Mouse (Mus musculus) CH12.LX (cell line): Measurements from ENCODE around the gene Dglucy. TPM values are rescaled to one million over a fixed set of nuclear protein-coding genes. Genes with fewer than 3 reads are reported as not detected.

Experiments
- DNase-seq: peaks from one replicate; pipeline ENCODE4 v3.0.0-alpha.2; 2013; ENCODE audit errors: extremely low read depth
- H3K27ac ChIP-seq: 2 replicates; pipeline ENCODE4 v1.5.1; 2012; ENCODE audit warnings: low read depth, mild to moderate bottlenecking, control low read depth, moderate library complexity; ENCODE audit not compliant: insufficient read depth
- H3K27me3 ChIP-seq: replicated peaks from 2 replicates; pipeline ENCODE3; 2012; ENCODE audit warnings: inconsistent platforms
- H3K36me3 ChIP-seq, 2 experiments: replicated peaks in 1 of 2; 2 replicates each; pipeline versions ENCODE3 to v1.6.1; 2012; ENCODE audit warnings: inconsistent platforms in 1 of 2, low read length in 1 of 2, mild to moderate bottlenecking in 1 of 2, mixed read lengths in 1 of 2, moderate library complexity in 1 of 2; ENCODE audit not compliant: control insufficient read depth in 1 of 2, insufficient read depth in 1 of 2
- H3K4me1 ChIP-seq, 2 experiments: 2 replicates each; pipeline ENCODE4 v1.6.1; 2012; ENCODE audit warnings: inconsistent platforms in 1 of 2, moderate library complexity in 1 of 2; ENCODE audit not compliant: insufficient read depth in 2 of 2, control insufficient read depth in 1 of 2
- H3K4me2 ChIP-seq: 2 replicates; pipeline ENCODE4 v1.6.1; 2012; ENCODE audit warnings: low read depth, mild to moderate bottlenecking, control low read depth; ENCODE audit not compliant: poor library complexity, insufficient read depth, severe bottlenecking
- H3K4me3 ChIP-seq, 3 experiments: fragments of 150-350 bp in 1 of 3; sonication (generic) in 1 of 3; replicated peaks in 1 of 3; 2 replicates each; pipeline versions ENCODE3 to v1.5.1; 2011 to 2012; ENCODE audit warnings: low read depth in 2 of 3, low read length in 2 of 3, mild to moderate bottlenecking in 2 of 3, moderate library complexity in 2 of 3, control low read depth in 1 of 3, improper control_type of control experiment in 1 of 3, inconsistent platforms in 1 of 3, mixed read lengths in 1 of 3; ENCODE audit not compliant: poor library complexity in 1 of 3
- H3K79me2 ChIP-seq: replicated peaks from 2 replicates; pipeline ENCODE4 v1.6.1; 2012; ENCODE audit warnings: mild to moderate bottlenecking, moderate library complexity; ENCODE audit not compliant: control insufficient read depth, poor library complexity, insufficient read depth, severe bottlenecking; ENCODE audit errors: extremely low read depth
- H3K9ac ChIP-seq: 2 replicates; pipeline ENCODE4 v1.6.1; 2012; ENCODE audit warnings: low read depth, mild to moderate bottlenecking, control low read depth, moderate library complexity; ENCODE audit not compliant: insufficient read depth
- H3K9me3 ChIP-seq: replicated peaks from 2 replicates; pipeline ENCODE3; 2012; ENCODE audit warnings: low read length, inconsistent platforms, mixed read lengths
- BHLHE40 ChIP-seq: IDR thresholded peaks from 2 replicates; pipeline ENCODE4 v1.6.1; 2011; ENCODE audit warnings: mild to moderate bottlenecking, low read depth, low read length, improper control_type of control experiment
- CHD1 ChIP-seq: IDR thresholded peaks from 2 replicates; pipeline ENCODE4 v1.6.1; 2012; ENCODE audit warnings: low read depth, low read length, improper control_type of control experiment, inconsistent platforms
- CHD2 ChIP-seq: IDR thresholded peaks from 2 replicates; pipeline ENCODE4 v1.6.1; 2011; ENCODE audit warnings: low read length, improper control_type of control experiment
- CTCF ChIP-seq, 2 experiments: IDR thresholded peaks in 1 of 2; conservative IDR thresholded peaks in 1 of 2; 2 replicates each; pipeline ENCODE4 v1.5.1; 2011 to 2012; ENCODE audit warnings: low read depth in 2 of 2, low read length in 2 of 2, improper control_type of control experiment in 1 of 2, inconsistent platforms in 1 of 2, mild to moderate bottlenecking in 1 of 2, moderate library complexity in 1 of 2
- E2F4 ChIP-seq: IDR thresholded peaks from 2 replicates; pipeline ENCODE4 v1.6.1; 2011; ENCODE audit warnings: low read depth, low read length, improper control_type of control experiment; ENCODE audit not compliant: insufficient replicate concordance
- ELF1 ChIP-seq: IDR thresholded peaks from 2 replicates; pipeline ENCODE4 v1.6.1; 2014; ENCODE audit warnings: low read depth, mild to moderate bottlenecking, inconsistent platforms, low read length, improper control_type of control experiment
- EP300 ChIP-seq: IDR thresholded peaks from 2 replicates; pipeline ENCODE4 v1.6.1; 2011; ENCODE audit warnings: low read length, improper control_type of control experiment
- ETS1 ChIP-seq: conservative IDR thresholded peaks from 2 replicates; pipeline ENCODE4 v1.6.1; 2012; ENCODE audit warnings: low read depth, mild to moderate bottlenecking, inconsistent platforms, low read length, improper control_type of control experiment, moderate library complexity
- GABPA ChIP-seq: IDR thresholded peaks from 2 replicates; pipeline ENCODE4 v1.6.1; 2012; ENCODE audit warnings: low read depth, low read length, improper control_type of control experiment, inconsistent platforms; ENCODE audit not compliant: insufficient replicate concordance
- HCFC1 ChIP-seq: IDR thresholded peaks from 2 replicates; pipeline ENCODE4 v1.6.1; 2012; ENCODE audit warnings: low read depth, mild to moderate bottlenecking, inconsistent platforms, low read length, improper control_type of control experiment
- IRF4 ChIP-seq: IDR thresholded peaks from 2 replicates; pipeline ENCODE4 v1.6.1; 2014; ENCODE audit warnings: low read depth, mild to moderate bottlenecking, inconsistent platforms, low read length, improper control_type of control experiment
- JUN ChIP-seq: IDR thresholded peaks from 2 replicates; pipeline ENCODE4 v1.6.1; 2011; ENCODE audit warnings: low read depth, mild to moderate bottlenecking, low read length, improper control_type of control experiment, moderate library complexity; ENCODE audit not compliant: insufficient read depth
- JUND ChIP-seq: conservative IDR thresholded peaks from 2 replicates; pipeline ENCODE4 v1.6.1; 2011; ENCODE audit warnings: low read depth, low read length, improper control_type of control experiment
- KAT2A ChIP-seq: IDR thresholded peaks from 2 replicates; pipeline ENCODE4 v1.6.1; 2012; ENCODE audit warnings: low read length, improper control_type of control experiment, inconsistent platforms; ENCODE audit not compliant: insufficient replicate concordance
- MAX ChIP-seq: IDR thresholded peaks from 2 replicates; pipeline ENCODE4 v1.6.1; 2011; ENCODE audit warnings: low read length, improper control_type of control experiment
- MAZ ChIP-seq: IDR thresholded peaks from 2 replicates; pipeline ENCODE4 v1.6.1; 2012; ENCODE audit warnings: low read depth, mild to moderate bottlenecking, inconsistent platforms, low read length, improper control_type of control experiment, moderate library complexity
- MXI1 ChIP-seq: IDR thresholded peaks from 2 replicates; pipeline ENCODE4 v1.6.1; 2011; ENCODE audit warnings: mild to moderate bottlenecking, low read depth, low read length, improper control_type of control experiment
- MYC ChIP-seq: IDR thresholded peaks from 2 replicates; pipeline ENCODE4 v1.6.1; 2011; ENCODE audit warnings: low read depth, mild to moderate bottlenecking, improper control_type of control experiment, low read length
- NELFE ChIP-seq: IDR thresholded peaks from 2 replicates; pipeline ENCODE4 v1.6.1; 2011; ENCODE audit warnings: low read depth, low read length, improper control_type of control experiment
- NRF1 ChIP-seq: IDR thresholded peaks from 2 replicates; pipeline ENCODE4 v1.6.1; 2014; ENCODE audit warnings: low read depth, mild to moderate bottlenecking, inconsistent platforms, low read length, improper control_type of control experiment, moderate library complexity
- PAX5 ChIP-seq: IDR thresholded peaks from 2 replicates; pipeline ENCODE4 v1.6.1; 2012; ENCODE audit warnings: low read length, inconsistent platforms, mixed read lengths
- POLR2A ChIP-seq: IDR thresholded peaks from 2 replicates; pipeline ENCODE4 v1.6.1; 2011; ENCODE audit warnings: low read depth, mild to moderate bottlenecking, improper control_type of control experiment, low read length
- POLR2AphosphoS2 ChIP-seq: IDR thresholded peaks from 2 replicates; pipeline ENCODE4 v1.6.1; 2011; ENCODE audit warnings: low read depth, low read length, improper control_type of control experiment
- SIN3A ChIP-seq: IDR thresholded peaks from 2 replicates; pipeline ENCODE4 v1.6.1; 2012; ENCODE audit warnings: low read length, improper control_type of control experiment, inconsistent platforms
- SMC3 ChIP-seq: IDR thresholded peaks from 2 replicates; pipeline ENCODE4 v1.6.1; 2011; ENCODE audit warnings: low read depth, low read length, improper control_type of control experiment
- TBP ChIP-seq: conservative IDR thresholded peaks from 2 replicates; pipeline ENCODE4 v1.6.1; 2011; ENCODE audit warnings: low read depth, low read length, improper control_type of control experiment
- USF1 ChIP-seq: IDR thresholded peaks from 2 replicates; pipeline ENCODE4 v1.6.1; 2014; ENCODE audit warnings: low read depth, mild to moderate bottlenecking, inconsistent platforms, low read length, improper control_type of control experiment
- USF2 ChIP-seq: conservative IDR thresholded peaks from 2 replicates; pipeline ENCODE4 v1.6.1; 2011; ENCODE audit warnings: low read depth, low read length, improper control_type of control experiment
- ZC3H11A ChIP-seq: IDR thresholded peaks from 2 replicates; pipeline ENCODE4 v1.6.1; 2012; ENCODE audit warnings: low read depth, mild to moderate bottlenecking, inconsistent platforms, low read length, improper control_type of control experiment
- ZKSCAN1 ChIP-seq: IDR thresholded peaks from 2 replicates; pipeline ENCODE4 v1.6.1; 2012; ENCODE audit warnings: low read depth, inconsistent platforms, low read length, improper control_type of control experiment, borderline replicate concordance
- ZMIZ1 ChIP-seq: IDR thresholded peaks from 2 replicates; pipeline ENCODE4 v1.6.1; 2012; ENCODE audit warnings: low read depth, mild to moderate bottlenecking, inconsistent platforms, low read length, improper control_type of control experiment
- ZNF384 ChIP-seq: IDR thresholded peaks from 2 replicates; pipeline ENCODE4 v1.6.1; 2012; ENCODE audit warnings: low read depth, low read length, improper control_type of control experiment, inconsistent platforms
- dilution Hi-C: fragments of 300-500 bp; cut with MboI; formaldehyde crosslinking; loops from 2 replicates; pipeline ENCODE4 v1.14.3; 2020; ENCODE audit warnings: low sequenced_read_pairs; ENCODE audit not compliant: extremely low pct_unique_long_range_greater_than_20kb, extremely low pct_ligation_motif_present
- in situ Hi-C: fragments of 300-500 bp; cut with MboI; formaldehyde crosslinking; loops from 3 replicates; pipeline ENCODE4 v1.14.3; 2019; ENCODE audit warnings: low sequenced_read_pairs, low pct_ligation_motif_present, low pct_unique_long_range_greater_than_20kb, mixed read lengths
- polyA plus RNA-seq: library from polyadenylated mRNA; unstranded; fragments of >175 nt; gene quantifications from 2 replicates; pipeline ENCODE4 v1.2.1, GENCODE M21; 2012; ENCODE audit warnings: low read depth; ENCODE audit not compliant: insufficient read length
- total RNA-seq, 2 experiments: library from RNA; depleted of rRNA; stranded (reverse); fragments of 300-350 nt in 1 of 2; fragments of >200 nt in 1 of 2; gene quantifications; 2 replicates each; pipeline ENCODE4 v1.2.3; 2012 to 2014

Dglucy gene
- total and polyA plus RNA-seq, 3 experiments, result 5.5 to 20.6 (median 10.1) TPM

- Histone ChIP-seq H3K27me3 (no peaks in the 10 kb centered on the region), H3K27ac (no peak overlapping the region), H3K9ac (no peak overlapping the region), H3K4me2 (no peak overlapping the region), H3K36me3 (no peaks in the 10 kb centered on the region), H3K4me3 (no peak overlapping the region), H3K4me1 (peaks cover 4 to 22% of the 10 kb centered on the region in 2 experiments; a peak in 3 of 4 replicates), H3K79me2 (no peaks in the 10 kb centered on the region), H3K9me3 (peaks cover 5% of the 10 kb centered on the region)
- in situ Hi-C loops, result no loop called here
- dilution Hi-C loops, result no loop called here
- TF ChIP-seq POLR2A (no peak), HCFC1 (no peak), NELFE (no peak), CTCF (conservative IDR thresholded peaks at IDR 0.05 in 1 of 2, IDR thresholded peaks at IDR 0.05 in 1 of 2; ENCODE audit: low read depth in 2 of 2, low read length in 2 of 2) (no peak), GABPA (no peak), ZNF384 (no peak), ZKSCAN1 (no peak), ZMIZ1 (no peak), JUN (no peak), MXI1 (no peak), KAT2A (no peak)
- DNase-seq, result no peak
These were observed 39.8 kb upstream of the Dglucy start for GRCm38 (mm10) chr12:100739011-100739570.

GRCm38 (mm10) chr12:100740313-100740712, 38.5 kb upstream of the Dglucy start:
- Histone ChIP-seq H3K9ac (no peak overlapping the region), H3K9me3 (peaks cover 5% of the 10 kb centered on the region), H3K27ac (no peak overlapping the region), H3K27me3 (no peaks in the 10 kb centered on the region), H3K4me2 (no peak overlapping the region), H3K36me3 (no peaks in the 10 kb centered on the region), H3K4me1 (peaks cover 4 to 22% of the 10 kb centered on the region in 2 experiments; a peak in 3 of 4 replicates), H3K4me3 (no peak overlapping the region), H3K79me2 (no peaks in the 10 kb centered on the region)
- in situ Hi-C loops (no loop called here), dilution Hi-C loops (no loop called here)
- DNase-seq, result peak; percentile 67
- TF ChIP-seq PAX5 (no peak), BHLHE40 (0 out of 2 replicates have a peak, but pooled peaks have one; percentile 25), MAX (no peak), ZC3H11A (no peak), E2F4 (no peak), USF1 (no peak), NRF1 (no peak), TBP (no peak), EP300 (peak; percentile 92), HCFC1 (no peak), USF2 (no peak), SIN3A (no peak), ZMIZ1 (no peak), CHD2 (no peak), NELFE (no peak), CHD1 (no peak), SMC3 (no peak), POLR2AphosphoS2 (no peak), MYC (no peak), ELF1 (no peak), ETS1 (no peak; the same call in 1 of the 2 replicates), ZKSCAN1 (no peak), GABPA (no peak), MAZ (no peak), CTCF (conservative IDR thresholded peaks at IDR 0.05 in 1 of 2, IDR thresholded peaks at IDR 0.05 in 1 of 2; ENCODE audit: low read depth in 2 of 2, low read length in 2 of 2) (no peak), JUN (peak; percentile 88), IRF4 (peak; percentile 96), ZNF384 (no peak; the same call in 1 of the 2 replicates), JUND (peak; percentile 96), MXI1 (no peak)
